Mouse (Mus musculus) forebrain, embryonic 13.5 days (tissue): ENCODE results near the gene Mybpc2. TPM values are rescaled to one million over a fixed set of nuclear protein-coding genes. Genes with fewer than 3 reads are reported as not detected.
A peak's percentile ranks its signal among the peaks of the same experiment; 100 is the strongest.

Experiments used
- ATAC-seq: fragments of 200-750 bp; cut with Nextera tagmentation; 2 replicates; pipeline ENCODE4 v1.8.0; 2017
- H3K27ac ChIP-seq: fragments of 300-500 bp; sonication (generic); 2 replicates; pipeline ENCODE4 v1.5.1; 2015; ENCODE audit warnings: inconsistent platforms, mild to moderate bottlenecking, moderate library complexity
- H3K27me3 ChIP-seq: fragments of 300-500 bp; sonication (generic); 2 replicates; pipeline ENCODE4 v1.6.1; 2015; ENCODE audit warnings: mild to moderate bottlenecking, inconsistent platforms
- H3K36me3 ChIP-seq: fragments of 300-500 bp; sonication (generic); 2 replicates; pipeline ENCODE4 v1.6.1; 2015; ENCODE audit warnings: mild to moderate bottlenecking, inconsistent platforms; ENCODE audit not compliant: poor library complexity, severe bottlenecking
- H3K4me1 ChIP-seq: fragments of 300-500 bp; sonication (generic); 2 replicates; pipeline ENCODE4 v1.6.1; 2015; ENCODE audit warnings: inconsistent platforms
- H3K4me2 ChIP-seq: fragments of 300-500 bp; sonication (generic); 2 replicates; pipeline ENCODE4 v1.6.1; 2015; ENCODE audit warnings: inconsistent platforms, mild to moderate bottlenecking, moderate library complexity
- H3K4me3 ChIP-seq: fragments of 300-500 bp; sonication (generic); 2 replicates; pipeline ENCODE4 v1.5.1; 2015; ENCODE audit warnings: mild to moderate bottlenecking, inconsistent platforms
- H3K9ac ChIP-seq: fragments of 300-500 bp; sonication (generic); 2 replicates; pipeline ENCODE4 v1.6.1; 2015; ENCODE audit warnings: mild to moderate bottlenecking, inconsistent platforms
- H3K9me3 ChIP-seq: fragments of 300-500 bp; sonication (generic); replicated peaks from 2 replicates; pipeline ENCODE4 v1.6.1; 2016; ENCODE audit warnings: inconsistent platforms
- WGBS: fragments of 180-500 bp; shearing (Covaris S2); methylation state at CpG from one replicate; pipeline ENCODE4 v1.1.7; 2015; 5-methylcytosine and 5-hydroxymethylcytosine counted together
- microRNA-seq: library from miRNA; unstranded; fragments of <30 nt; microRNA quantifications from one replicate; pipeline ENCODE4, GENCODE M21; 2016
- polyA plus RNA-seq: library from polyadenylated mRNA; unstranded; fragments of >200 nt; fragmentation: Nextera tagmentation; extraction: Ambion mirVana; gene quantifications from 2 replicates; pipeline ENCODE4 v1.2.1, GENCODE M21; 2015

The Mybpc2 gene
- polyA plus RNA-seq, 1 experiment from 2014 or later: 0.14 TPM

GRCm38 (mm10) chr7:44463556-44464225 is 60.8 kb downstream of the Mybpc2 start:
- Histone ChIP-seq H3K9me3 (no peaks in the 10 kb centered on the region), H3K36me3 (peaks cover 55% of the 10 kb centered on the region), H3K4me3 (no peak overlapping the region), H3K27ac (peak overlapping the region; percentile 79), H3K9ac (peak overlapping the region; percentile 50), H3K27me3 (peaks cover 4% of the 10 kb centered on the region), H3K4me1 (peaks cover 50% of the 10 kb centered on the region), H3K4me2 (0 out of 2 replicates have a peak overlapping the region, but pooled peaks have one; percentile 10)
- ATAC-seq: no peak
- 89% methylated on average over 10 of the region's 10 CpGs for WGBS

GRCm38 (mm10) chr7:44463056-44463425 is 61.4 kb downstream of the Mybpc2 start:
- 44% methylated on average over 8 of the region's 8 CpGs for WGBS
- Histone ChIP-seq H3K4me1 (peaks cover 44% of the 10 kb centered on the region), H3K9ac (no peak overlapping the region), H3K4me3 (no peak overlapping the region), H3K27me3 (peaks cover 4% of the 10 kb centered on the region), H3K4me2 (no peak overlapping the region), H3K9me3 (peaks cover 3% of the 10 kb centered on the region; the same call in 1 of the 2 replicates), H3K27ac (no peak overlapping the region), H3K36me3 (peaks cover 61% of the 10 kb centered on the region)
- no peak for ATAC-seq

GRCm38 (mm10) chr7:44462218-44463055 is 62.0 kb downstream of the Mybpc2 start:
- no peak overlapping the region for H3K9ac ChIP-seq
- peaks cover 4% of the 10 kb centered on the region; the same call in 1 of the 2 replicates for H3K9me3 ChIP-seq
- peaks cover 44% of the 10 kb centered on the region for H3K4me1 ChIP-seq
- H3K4me3 ChIP-seq: no peak overlapping the region
- H3K36me3 ChIP-seq: peaks cover 67% of the 10 kb centered on the region
- no peak for ATAC-seq
- no peak overlapping the region for H3K27ac ChIP-seq
- H3K4me2 ChIP-seq: no peak overlapping the region
- peaks cover 4% of the 10 kb centered on the region for H3K27me3 ChIP-seq
- 40% methylated on average over 72 of the region's 77 CpGs for WGBS

- Histone ChIP-seq H3K4me3 (no peak overlapping the region), H3K4me2 (no peak overlapping the region), H3K9me3 (peaks cover 4% of the 10 kb centered on the region; the same call in 1 of the 2 replicates), H3K4me1 (peaks cover 38% of the 10 kb centered on the region), H3K27ac (no peak overlapping the region), H3K27me3 (peaks cover 4% of the 10 kb centered on the region), H3K9ac (no peak overlapping the region), H3K36me3 (peaks cover 75% of the 10 kb centered on the region)
- ATAC-seq: no peak
- 78% methylated on average over 57 of the region's 57 CpGs for WGBS
Measured at GRCm38 (mm10) chr7:44461503-44462217, 62.8 kb downstream of the Mybpc2 start.

- H3K9me3 ChIP-seq: peaks cover 4% of the 10 kb centered on the region; the same call in 1 of the 2 replicates
- H3K27me3 ChIP-seq: peaks cover 4% of the 10 kb centered on the region
- H3K4me3 ChIP-seq: no peak overlapping the region
- 87% methylated on average over 31 of the region's 31 CpGs for WGBS
- H3K36me3 ChIP-seq: peaks cover 81% of the 10 kb centered on the region
- no peak for ATAC-seq
- H3K27ac ChIP-seq: no peak overlapping the region
- H3K4me1 ChIP-seq: peaks cover 35% of the 10 kb centered on the region
- H3K4me2 ChIP-seq: no peak overlapping the region
- H3K9ac ChIP-seq: no peak overlapping the region
Measured at GRCm38 (mm10) chr7:44460767-44461502, 63.5 kb downstream of the Mybpc2 start.

GRCm38 (mm10) chr7:44460067-44460466 is 64.4 kb downstream of the Mybpc2 start:
- no peak overlapping the region for H3K4me3 ChIP-seq
- H3K4me2 ChIP-seq: no peak overlapping the region
- ATAC-seq: no peak
- 82% methylated on average over 6 of the region's 6 CpGs for WGBS
- peaks cover 89% of the 10 kb centered on the region for H3K36me3 ChIP-seq
- H3K9me3 ChIP-seq: peaks cover 4% of the 10 kb centered on the region; the same call in 1 of the 2 replicates
- no peak overlapping the region for H3K9ac ChIP-seq
- peaks cover 4% of the 10 kb centered on the region for H3K27me3 ChIP-seq
- H3K27ac ChIP-seq: no peak overlapping the region
- H3K4me1 ChIP-seq: peaks cover 29% of the 10 kb centered on the region

GRCm38 (mm10) chr7:44456302-44456701 is 68.2 kb downstream of the Mybpc2 start:
- H3K4me1 ChIP-seq: peaks cover 20% of the 10 kb centered on the region
- H3K9ac ChIP-seq: no peak overlapping the region
- H3K27ac ChIP-seq: no peak overlapping the region
- ATAC-seq: no peak
- H3K36me3 ChIP-seq: peaks cover 85% of the 10 kb centered on the region
- peaks cover 4% of the 10 kb centered on the region; the same call in 1 of the 2 replicates for H3K9me3 ChIP-seq
- no peak overlapping the region for H3K4me3 ChIP-seq
- H3K27me3 ChIP-seq: no peaks in the 10 kb centered on the region
- WGBS: 100% methylated on average over 1 of the region's 1 CpGs
- no peak overlapping the region for H3K4me2 ChIP-seq

GRCm38 (mm10) chr7:44453256-44453655 is 71.2 kb downstream of the Mybpc2 start:
- Histone ChIP-seq H3K27ac (no peak overlapping the region), H3K36me3 (peaks cover 82% of the 10 kb centered on the region), H3K4me2 (no peak overlapping the region), H3K27me3 (no peaks in the 10 kb centered on the region), H3K4me3 (no peak overlapping the region), H3K4me1 (peaks cover 37% of the 10 kb centered on the region), H3K9ac (peak overlapping the region; percentile 47; the same call in 1 of the 2 replicates), H3K9me3 (peaks cover 3% of the 10 kb centered on the region; the same call in 1 of the 2 replicates)
- 0 out of 2 replicates have a peak, but pooled peaks have one; percentile 4 for ATAC-seq
- 32% methylated on average over 3 of the region's 3 CpGs for WGBS

Small RNA genes within 50 kb of the gene (microRNA-seq; reads per million reads assigned to microRNA genes)
- gene Mir7052 (not detected), gene Mir7053 (not detected)

Other genes with a start within 250 kb of the Mybpc2 start
- 3.0 and 3.4 TPM in 2 replicates for gene Clec11a, start 217.8 kb downstream of the Mybpc2 start, polyA plus RNA-seq
- gene Shank1, start 214.4 kb downstream of the Mybpc2 start, polyA plus RNA-seq: 13.2 and 15.1 TPM in 2 replicates
- gene Syt3, start 140.6 kb downstream of the Mybpc2 start, polyA plus RNA-seq: 10.1 and 10.6 TPM in 2 replicates
- gene 1700008O03Rik, start 138.8 kb downstream of the Mybpc2 start, polyA plus RNA-seq: 0.59 and 1.1 TPM in 2 replicates
- gene Lrrc4b, start 95.6 kb downstream of the Mybpc2 start, polyA plus RNA-seq: 11.6 and 12.6 TPM in 2 replicates
- 3.8 and 4.0 TPM in 2 replicates for gene Aspdh, start 59.3 kb downstream of the Mybpc2 start, polyA plus RNA-seq
- 49.0 and 56.1 TPM in 2 replicates for gene Josd2, start 56.7 kb downstream of the Mybpc2 start, polyA plus RNA-seq
- gene Emc10, start 28.1 kb downstream of the Mybpc2 start, polyA plus RNA-seq: 101 and 106 TPM in 2 replicates
- gene Fam71e1, start 28.1 kb downstream of the Mybpc2 start, polyA plus RNA-seq: 30.1 and 35.0 TPM in 2 replicates
- not detected in 2 replicates for gene Spib, start 7.4 kb upstream of the Mybpc2 start, polyA plus RNA-seq
- gene Pold1, start 24.2 kb upstream of the Mybpc2 start, polyA plus RNA-seq: 77.8 and 89.7 TPM in 2 replicates
- gene Nr1h2, start 29.3 kb upstream of the Mybpc2 start, polyA plus RNA-seq: 76.0 and 76.2 TPM in 2 replicates
- 0.53 and 0.57 TPM in 2 replicates for gene Napsa, start 47.7 kb upstream of the Mybpc2 start, polyA plus RNA-seq
- 2.1 and 2.4 TPM in 2 replicates for gene Kcnc3, start 66.0 kb upstream of the Mybpc2 start, polyA plus RNA-seq
- gene Myh14, start 146.2 kb upstream of the Mybpc2 start, polyA plus RNA-seq: 0.49 and 0.84 TPM in 2 replicates
- gene Izumo2, start 184.1 kb upstream of the Mybpc2 start, polyA plus RNA-seq: not detected in 2 replicates
- gene Vrk3, start 223.8 kb upstream of the Mybpc2 start, polyA plus RNA-seq: 38.7 and 39.0 TPM in 2 replicates
- gene Zfp473, start 226.4 kb upstream of the Mybpc2 start, polyA plus RNA-seq: 1.4 and 1.6 TPM in 2 replicates